Mouse (Mus musculus) cerebellum, adult 2 months (tissue): ENCODE results near the gene Cd80.

Experiments
- CTCF ChIP-seq: fragments of 200-500 bp; IDR thresholded peaks from 2 replicates; pipeline ENCODE4 v1.5.1; 2011; ENCODE audit warnings: low read depth, mild to moderate bottlenecking, control low read depth, low read length, moderate library complexity, borderline replicate concordance; ENCODE audit not compliant: insufficient read depth
- POLR2A ChIP-seq: fragments of 200-500 bp; IDR thresholded peaks from 2 replicates; pipeline ENCODE4 v1.6.1; 2011; ENCODE audit warnings: low read length, control low read depth, borderline replicate concordance; ENCODE audit not compliant: insufficient read depth

DNA sequence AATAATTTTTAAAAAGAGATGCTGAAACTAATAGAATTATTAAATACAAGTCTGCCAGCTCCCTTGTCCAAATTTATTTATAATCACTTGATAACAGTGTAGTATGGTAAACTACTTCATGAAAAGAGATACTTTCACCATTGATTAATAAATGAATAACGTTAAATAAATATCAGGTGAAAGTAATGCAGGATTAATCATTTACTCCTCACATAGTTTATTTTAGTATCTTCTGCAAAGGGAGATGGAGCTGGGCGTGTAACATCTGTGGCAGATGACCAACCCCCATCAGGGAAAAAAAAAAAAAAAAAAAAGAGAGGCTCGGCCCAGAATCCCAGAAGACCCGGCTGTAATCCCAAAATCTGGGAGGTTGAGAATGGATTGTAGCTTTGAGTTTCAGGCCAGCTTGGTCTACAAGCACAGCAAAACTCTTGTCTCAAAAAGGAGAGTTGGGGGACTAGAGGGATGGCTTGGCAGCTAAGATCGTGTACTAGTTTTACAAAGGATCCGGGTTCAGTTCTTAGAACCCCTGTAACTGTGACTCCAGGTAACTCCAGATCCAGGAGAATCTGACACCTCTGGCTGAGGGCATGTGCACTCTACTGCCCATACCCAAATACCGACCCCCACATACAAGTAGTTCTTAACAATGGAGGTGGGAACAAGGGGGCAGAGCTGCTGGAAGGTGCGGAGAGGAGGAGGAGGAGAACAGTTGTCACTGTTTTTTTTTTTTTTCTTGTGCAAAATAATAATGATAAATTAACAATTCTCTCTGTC is 66.0 kb downstream of the Cd80 start:
- TF ChIP-seq CTCF (no peak), POLR2A (no peak)
